Mouse (Mus musculus) liver, embryonic 12.5 days (tissue): ENCODE results near the gene Haus5. TPM values are rescaled to one million over a fixed set of nuclear protein-coding genes. Genes with fewer than 3 reads are reported as not detected.
A peak's percentile ranks its signal among the peaks of the same experiment; 100 is the strongest.

Source experiments
- ATAC-seq: fragments of 200-750 bp; cut with Nextera tagmentation; 2 replicates; pipeline ENCODE4 v1.8.0; 2017; ENCODE audit warnings: moderate number of reproducible peaks, mild to moderate bottlenecking, moderate library complexity
- H3K27ac ChIP-seq: fragments of 300-500 bp; sonication (generic); 2 replicates; pipeline ENCODE4 v1.5.1; 2016; ENCODE audit warnings: mild to moderate bottlenecking
- H3K27me3 ChIP-seq: fragments of 300-500 bp; sonication (generic); replicated peaks from 2 replicates; pipeline ENCODE4 v1.6.1; 2016; ENCODE audit warnings: mild to moderate bottlenecking, moderate library complexity
- H3K36me3 ChIP-seq: fragments of 300-500 bp; sonication (generic); 2 replicates; pipeline ENCODE4 v1.6.1; 2016; ENCODE audit warnings: mild to moderate bottlenecking, moderate library complexity
- H3K4me1 ChIP-seq: fragments of 300-500 bp; sonication (generic); 2 replicates; pipeline ENCODE4 v1.6.1; 2016
- H3K4me2 ChIP-seq: fragments of 300-500 bp; sonication (generic); 2 replicates; pipeline ENCODE4 v1.6.1; 2016; ENCODE audit warnings: mild to moderate bottlenecking, moderate library complexity
- H3K4me3 ChIP-seq: fragments of 300-500 bp; sonication (generic); 2 replicates; pipeline ENCODE4 v1.5.1; 2016; ENCODE audit warnings: mild to moderate bottlenecking, moderate library complexity
- H3K9ac ChIP-seq: fragments of 300-500 bp; sonication (generic); 2 replicates; pipeline ENCODE4 v1.6.1; 2016; ENCODE audit warnings: mild to moderate bottlenecking, moderate library complexity
- H3K9me3 ChIP-seq: fragments of 300-500 bp; sonication (generic); replicated peaks from 2 replicates; pipeline ENCODE4 v1.6.1; 2016; ENCODE audit warnings: mild to moderate bottlenecking, moderate library complexity
- WGBS: fragments of 180-500 bp; shearing (Covaris S2); methylation state at CpG from one replicate; pipeline ENCODE4 v1.1.7; 2016; ENCODE audit not compliant: insufficient replicate concordance; 5-methylcytosine and 5-hydroxymethylcytosine counted together
- polyA plus RNA-seq: library from polyadenylated mRNA; unstranded; fragments of >200 nt; fragmentation: Nextera tagmentation; extraction: Ambion mirVana; gene quantifications from 2 replicates; pipeline ENCODE4 v1.2.1, GENCODE M21; 2016

Haus5 gene
- polyA plus RNA-seq, 1 experiment from 2014 or later, result 47.8 TPM

DNA sequence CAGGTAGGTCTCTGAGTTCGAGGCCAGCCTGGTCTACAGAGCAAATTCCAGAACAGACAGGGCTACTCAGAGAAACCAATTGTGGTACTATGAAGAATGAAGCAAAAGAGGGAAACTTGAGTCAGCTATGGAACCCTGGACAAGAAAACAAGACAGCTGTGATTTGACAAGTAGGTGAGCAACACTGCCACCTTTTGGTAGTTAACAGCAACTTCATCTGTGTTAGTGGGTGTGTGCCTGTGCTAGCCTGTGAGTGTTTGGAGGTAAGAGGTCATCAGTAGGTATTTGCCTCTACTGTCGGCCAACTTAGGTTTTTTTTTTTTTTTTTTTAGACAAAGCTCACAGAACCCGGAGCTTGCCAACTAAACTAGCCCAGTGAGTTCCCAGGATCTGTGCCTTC is 4.4 kb upstream of the Haus5 start:
- H3K4me2 ChIP-seq, result no peak overlapping the region
- ATAC-seq, result no peak
- H3K4me1 ChIP-seq, result peaks cover 9% of the 10 kb centered on the region
- H3K36me3 ChIP-seq, result no peaks in the 10 kb centered on the region
- H3K9ac ChIP-seq, result no peak overlapping the region
- H3K27ac ChIP-seq, result no peak overlapping the region
- 21% methylated on average over 3 of the region's 3 CpGs for WGBS
- H3K4me3 ChIP-seq, result no peak overlapping the region
- peaks cover 5% of the 10 kb centered on the region; the same call in 1 of the 2 replicates for H3K27me3 ChIP-seq
- no peaks in the 10 kb centered on the region for H3K9me3 ChIP-seq

- Histone ChIP-seq H3K9me3 (no peaks in the 10 kb centered on the region), H3K27ac (peak overlapping the region; percentile 78; the same call in 1 of the 2 replicates), H3K36me3 (peaks cover 29% of the 10 kb centered on the region), H3K4me1 (peaks cover 22% of the 10 kb centered on the region), H3K9ac (peak overlapping the region; percentile 89), H3K27me3 (peaks cover 5% of the 10 kb centered on the region; the same call in 1 of the 2 replicates), H3K4me2 (peak overlapping the region; percentile 84), H3K4me3 (peak overlapping the region; percentile 87)
- 4% methylated on average over 11 of the region's 11 CpGs for WGBS
- 0 out of 2 replicates have a peak, but pooled peaks have one; percentile 24 for ATAC-seq
Observed at GRCm38 (mm10) chr7:30665321-30665720, 527 bp upstream of the Haus5 start.

DNA sequence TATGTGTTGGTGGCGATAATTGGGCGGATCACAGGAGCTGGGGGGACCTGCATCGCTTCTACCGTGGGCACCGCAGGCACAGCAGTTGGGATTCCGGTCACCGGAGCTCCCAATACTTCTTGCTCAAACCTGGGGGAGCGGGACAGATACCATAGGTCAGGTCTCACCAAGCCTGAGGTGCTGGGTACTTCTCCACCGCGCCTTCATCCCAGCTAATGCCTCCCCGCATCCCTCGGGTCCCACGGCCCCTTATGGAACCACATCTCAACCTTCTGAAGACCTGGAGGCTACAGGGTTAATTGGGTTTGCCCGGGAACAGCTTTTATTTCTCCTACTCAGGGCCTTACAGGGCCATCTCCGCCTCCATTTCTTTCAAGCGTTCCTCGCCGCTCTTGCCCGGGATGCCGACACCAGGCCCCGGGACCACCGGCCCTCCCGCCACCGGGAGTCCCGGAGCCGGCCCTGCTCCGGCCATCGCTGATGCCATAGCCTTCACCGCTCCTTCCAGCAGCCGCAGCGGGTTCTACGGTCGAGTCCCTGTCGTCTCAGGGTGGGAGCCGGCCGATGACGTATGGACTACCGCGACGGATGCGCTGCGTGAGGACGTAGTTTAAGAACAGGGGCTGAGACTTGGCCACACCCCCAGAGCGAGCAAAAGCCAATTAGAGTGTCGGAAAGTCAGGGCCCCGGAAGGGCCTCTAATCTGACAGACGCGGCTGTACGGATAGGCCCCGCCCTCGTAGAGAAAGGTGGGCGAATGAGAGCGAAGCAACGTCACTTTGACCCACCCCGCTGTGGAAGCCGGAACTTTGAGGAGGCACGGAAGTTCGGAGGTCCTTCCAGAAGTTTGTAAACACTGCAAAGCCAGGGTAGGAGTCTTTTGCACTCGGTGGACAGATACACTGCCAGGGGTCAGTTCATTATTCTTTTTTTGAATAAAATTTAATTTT is 14.9 kb downstream of the Haus5 start, which contains the start of gene Rbm42:
Gene Rbm42 (minus strand): TSS at position 727 of the 950 bp plus-strand sequence.
- Histone ChIP-seq H3K9me3 (no peaks in the 10 kb centered on the region), H3K4me2 (peak within 1 kb of the TSS; percentile 85), H3K27me3 (no peaks in the 10 kb centered on the region), H3K27ac (peak within 1 kb of the TSS; percentile 80), H3K4me1 (peaks cover 16% of the 10 kb centered on the region), H3K36me3 (peaks cover 72% of the 10 kb centered on the region), H3K9ac (peak within 1 kb of the TSS; percentile 96), H3K4me3 (peak within 1 kb of the TSS; percentile 96)
- ATAC-seq, result peak; percentile 99
- 2% methylated on average over 59 of the region's 59 CpGs for WGBS

DNA sequence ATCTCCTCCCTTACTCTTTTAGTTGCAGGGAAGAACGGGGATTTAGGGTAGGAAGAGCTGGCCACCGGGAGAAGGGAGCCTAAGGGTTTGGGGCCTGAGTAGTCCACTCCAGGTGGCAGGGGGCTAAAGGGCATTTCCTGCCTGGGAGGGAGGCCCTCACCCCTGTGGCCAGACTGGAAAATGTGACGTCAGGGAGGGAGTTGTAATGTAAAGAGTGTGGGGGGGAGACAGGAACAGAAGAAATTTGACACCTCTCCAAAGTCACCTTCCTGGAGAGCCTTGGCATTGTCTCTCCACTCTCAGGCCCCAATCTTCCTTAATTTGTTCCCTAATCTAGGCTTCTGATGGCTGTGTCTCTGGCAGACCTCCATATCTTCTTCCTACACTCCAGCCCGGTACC is 25.7 kb downstream of the Haus5 start:
- H3K27ac ChIP-seq, result no peak overlapping the region

DNA sequence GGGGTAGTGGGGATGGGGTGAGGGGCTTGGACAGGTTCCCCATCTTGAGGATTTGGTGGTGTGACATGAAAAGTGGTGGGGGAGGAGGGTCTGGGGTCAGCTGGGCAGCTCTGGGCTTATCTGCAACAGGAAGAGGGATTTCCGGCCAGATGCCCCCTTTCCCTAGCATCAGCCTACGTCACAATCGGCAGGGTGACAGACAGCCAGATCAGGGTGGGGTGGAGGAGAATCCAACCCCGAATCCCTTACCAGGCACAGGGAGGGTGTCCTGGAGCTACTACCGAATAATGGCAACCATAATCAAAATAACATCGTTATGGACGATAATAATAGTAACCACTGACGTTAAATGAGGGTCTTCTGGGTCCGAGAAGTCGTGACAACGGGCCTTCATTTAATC is 28.4 kb downstream of the Haus5 start:
- Histone ChIP-seq H3K27me3 (peaks cover 53% of the 10 kb centered on the region), H3K4me3 (no peak overlapping the region), H3K4me2 (peak overlapping the region; percentile 26; the same call in 1 of the 2 replicates), H3K4me1 (peaks cover 25% of the 10 kb centered on the region), H3K9me3 (no peaks in the 10 kb centered on the region), H3K27ac (no peak overlapping the region), H3K36me3 (peaks cover 15% of the 10 kb centered on the region), H3K9ac (no peak overlapping the region)
- 13% methylated on average over 11 of the region's 11 CpGs for WGBS
- ATAC-seq, result no peak

More for the DNA sequence above, 25.7 kb downstream of the Haus5 start:
- Histone ChIP-seq H3K4me2 (no peak overlapping the region), H3K9ac (no peak overlapping the region), H3K27me3 (peaks cover 26% of the 10 kb centered on the region), H3K36me3 (peaks cover 42% of the 10 kb centered on the region), H3K4me1 (peaks cover 25% of the 10 kb centered on the region), H3K9me3 (no peaks in the 10 kb centered on the region), H3K4me3 (no peak overlapping the region)
- WGBS, result 28% methylated on average over 4 of the region's 4 CpGs
- no peak for ATAC-seq

DNA sequence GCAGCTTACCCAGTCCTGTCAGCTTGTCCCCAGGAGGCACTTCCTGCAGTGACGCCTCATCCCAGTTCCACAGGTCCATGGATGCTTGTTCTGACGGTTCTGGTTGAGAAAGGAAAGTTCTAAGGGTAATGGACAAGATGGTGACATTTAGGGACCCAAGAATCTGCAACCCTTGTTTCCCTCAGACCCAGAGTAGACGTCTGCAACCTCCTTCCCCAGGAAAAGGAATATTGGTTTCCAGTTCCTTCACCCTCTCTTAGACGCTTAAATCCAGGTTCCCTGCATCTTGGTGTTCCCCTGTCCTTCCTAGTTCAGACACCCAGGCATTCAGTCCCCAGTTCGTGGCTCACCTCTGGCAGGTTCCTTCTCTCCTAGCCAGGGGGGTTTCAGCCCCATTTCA is 29.0 kb downstream of the Haus5 start, which contains the start of gene Etv2:
Gene Etv2 (minus strand): TSS at position 101 of the 400 bp plus-strand sequence.
- H3K4me3 ChIP-seq, result peak within 1 kb of the TSS; percentile 28; the same call in 1 of the 2 replicates
- peak within 1 kb of the TSS; percentile 60 for H3K4me2 ChIP-seq
- no peaks in the 10 kb centered on the region for H3K9me3 ChIP-seq
- H3K9ac ChIP-seq, result no peak within 1 kb of the TSS
- peaks cover 8% of the 10 kb centered on the region for H3K36me3 ChIP-seq
- 4% methylated on average over 5 of the region's 5 CpGs for WGBS
- H3K4me1 ChIP-seq, result peaks cover 25% of the 10 kb centered on the region
- no peak for ATAC-seq
- peaks cover 59% of the 10 kb centered on the region for H3K27me3 ChIP-seq
- H3K27ac ChIP-seq, result no peak within 1 kb of the TSS

DNA sequence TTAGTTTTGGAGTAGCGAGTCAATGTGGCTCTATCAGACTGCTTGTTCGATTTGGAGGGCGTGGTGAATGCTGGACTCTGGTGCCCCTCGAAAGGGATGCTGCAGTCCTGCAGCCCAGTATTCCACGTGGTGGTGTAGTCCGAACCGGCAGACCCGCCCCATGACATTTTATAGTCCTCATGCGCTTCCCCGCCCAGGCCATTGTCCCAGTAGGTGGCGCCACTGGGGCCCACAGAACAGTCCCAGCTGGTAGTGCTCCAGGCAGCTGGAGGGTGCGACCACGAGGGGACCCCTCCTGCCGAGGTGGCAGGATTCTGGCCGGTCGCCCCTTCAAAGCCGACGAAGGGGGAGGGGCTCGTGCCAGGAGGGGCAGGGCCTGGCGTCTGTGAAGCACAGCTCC is 30.2 kb downstream of the Haus5 start:
- H3K4me3 ChIP-seq, result peak overlapping the region; percentile 28; the same call in 1 of the 2 replicates
- no peaks in the 10 kb centered on the region for H3K36me3 ChIP-seq
- H3K4me1 ChIP-seq, result peaks cover 25% of the 10 kb centered on the region
- H3K27me3 ChIP-seq, result peaks cover 64% of the 10 kb centered on the region
- WGBS, result 3% methylated on average over 20 of the region's 20 CpGs
- peak; percentile 71 for ATAC-seq
- peak overlapping the region; percentile 60 for H3K4me2 ChIP-seq
- no peak overlapping the region for H3K27ac ChIP-seq
- no peak overlapping the region for H3K9ac ChIP-seq
- H3K9me3 ChIP-seq, result no peaks in the 10 kb centered on the region

- ATAC-seq, result no peak
- Histone ChIP-seq H3K4me3 (0 out of 2 replicates have a peak overlapping the region, but pooled peaks have one; percentile 7), H3K4me2 (peak overlapping the region; percentile 60), H3K4me1 (peaks cover 17% of the 10 kb centered on the region), H3K27me3 (peaks cover 72% of the 10 kb centered on the region), H3K9me3 (no peaks in the 10 kb centered on the region), H3K27ac (no peak overlapping the region), H3K9ac (no peak overlapping the region), H3K36me3 (no peaks in the 10 kb centered on the region)
- WGBS, result 29% methylated on average over 27 of the region's 27 CpGs
Observed at GRCm38 (mm10) chr7:30633762-30634412, 30.9 kb downstream of the Haus5 start.

- peaks cover 51% of the 10 kb centered on the region for H3K27me3 ChIP-seq
- no peak overlapping the region for H3K9ac ChIP-seq
- no peak overlapping the region for H3K4me3 ChIP-seq
- no peak overlapping the region for H3K4me2 ChIP-seq
- peaks cover 8% of the 10 kb centered on the region for H3K36me3 ChIP-seq
- H3K9me3 ChIP-seq, result no peaks in the 10 kb centered on the region
- no peak for ATAC-seq
- H3K4me1 ChIP-seq, result peaks cover 12% of the 10 kb centered on the region
- no peak overlapping the region for H3K27ac ChIP-seq
Observed at GRCm38 (mm10) chr7:30629013-30629412, 35.8 kb downstream of the Haus5 start.

GRCm38 (mm10) chr7:30626647-30627046 is 38.1 kb downstream of the Haus5 start:
- peaks cover 20% of the 10 kb centered on the region for H3K4me1 ChIP-seq
- peaks cover 27% of the 10 kb centered on the region for H3K27me3 ChIP-seq
- H3K36me3 ChIP-seq, result peaks cover 32% of the 10 kb centered on the region
- peak overlapping the region; percentile 92 for H3K4me2 ChIP-seq
- no peak overlapping the region for H3K4me3 ChIP-seq
- ATAC-seq, result no peak
- no peak overlapping the region for H3K27ac ChIP-seq
- 74% methylated on average over 5 of the region's 5 CpGs for WGBS
- H3K9me3 ChIP-seq, result no peaks in the 10 kb centered on the region
- no peak overlapping the region for H3K9ac ChIP-seq

DNA sequence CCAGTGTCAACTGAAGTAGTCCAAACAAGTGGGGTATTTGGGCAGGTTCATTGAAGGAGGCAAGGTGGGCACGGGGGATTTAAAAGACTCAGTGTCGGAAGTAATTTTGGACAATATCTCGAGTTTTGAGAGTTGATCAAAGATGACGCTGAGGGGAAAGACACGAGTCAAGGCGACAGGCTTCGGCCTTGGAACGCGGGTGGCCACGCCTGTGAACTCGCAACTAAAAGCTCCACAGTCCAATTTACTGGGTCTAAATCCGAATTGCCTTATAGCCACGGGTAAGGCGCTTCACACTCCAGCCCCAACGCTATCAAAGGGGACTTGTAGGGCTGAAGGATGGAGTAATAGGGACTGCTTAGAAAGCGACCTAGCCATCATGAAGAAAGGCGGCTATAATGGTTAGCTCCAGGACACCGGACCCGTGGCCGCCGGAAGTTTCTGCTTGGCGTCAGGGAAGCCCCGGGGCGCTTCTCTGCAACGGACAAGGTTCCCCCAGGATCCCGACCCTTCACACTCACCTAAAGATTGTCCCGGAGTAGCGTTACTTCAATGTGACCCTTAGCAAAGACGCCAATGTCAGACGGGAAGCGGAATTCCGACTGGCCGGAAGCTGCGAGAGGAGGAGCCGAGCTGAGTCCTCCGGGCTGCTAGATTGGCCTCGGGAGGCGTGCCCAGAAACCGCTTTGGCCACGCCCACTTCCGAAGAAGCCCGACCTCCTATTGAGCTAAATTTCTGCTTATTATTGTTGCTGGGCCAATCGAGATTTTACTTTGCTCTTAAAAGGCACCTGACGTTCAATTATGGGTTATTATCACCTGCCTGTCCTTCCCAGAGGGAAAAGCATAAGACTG is 39.0 kb downstream of the Haus5 start, which contains the start of gene Cox6b1:
Gene Cox6b1 (minus strand): TSS at position 622 of the 855 bp plus-strand sequence.
- Histone ChIP-seq H3K4me1 (peaks cover 20% of the 10 kb centered on the region), H3K36me3 (peaks cover 38% of the 10 kb centered on the region), H3K27me3 (peaks cover 19% of the 10 kb centered on the region; the same call in 1 of the 2 replicates), H3K9ac (peak within 1 kb of the TSS; percentile 91), H3K4me2 (peak within 1 kb of the TSS; percentile 92), H3K9me3 (no peaks in the 10 kb centered on the region), H3K27ac (peak within 1 kb of the TSS; percentile 74; the same call in 1 of the 2 replicates), H3K4me3 (peak within 1 kb of the TSS; percentile 91)
- peak; percentile 88 for ATAC-seq
- 2% methylated on average over 44 of the region's 44 CpGs for WGBS
